Mouse (Mus musculus): ENCODE measurements around the gene Pde4d.

Gene Pde4d

GRCm38 (mm10) chr13:109807446-109807845, 1357.7 kb downstream of the Pde4d start:
- no peak for DNase-seq

DNA sequence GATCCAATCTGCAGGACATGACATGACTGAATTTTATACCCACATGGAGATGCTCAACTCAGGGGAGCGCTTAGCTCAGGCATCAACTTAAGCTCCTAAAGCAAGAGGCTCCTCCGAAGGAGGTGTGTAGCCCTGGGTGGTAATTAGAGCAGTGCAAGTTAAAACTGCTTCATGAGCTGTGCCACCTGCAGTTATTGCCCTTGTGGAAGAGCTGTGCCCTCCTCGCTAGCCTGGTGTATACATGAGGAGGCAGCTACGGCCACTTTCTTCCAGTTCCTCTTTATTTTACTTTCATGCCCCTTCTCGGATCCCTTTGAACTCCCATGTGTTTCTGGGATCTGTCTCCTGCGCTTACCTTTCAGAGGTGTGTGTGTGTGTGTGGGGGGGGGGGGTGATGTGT, 1358.3 kb downstream of the Pde4d start:
- DNase-seq = no peak

DNA sequence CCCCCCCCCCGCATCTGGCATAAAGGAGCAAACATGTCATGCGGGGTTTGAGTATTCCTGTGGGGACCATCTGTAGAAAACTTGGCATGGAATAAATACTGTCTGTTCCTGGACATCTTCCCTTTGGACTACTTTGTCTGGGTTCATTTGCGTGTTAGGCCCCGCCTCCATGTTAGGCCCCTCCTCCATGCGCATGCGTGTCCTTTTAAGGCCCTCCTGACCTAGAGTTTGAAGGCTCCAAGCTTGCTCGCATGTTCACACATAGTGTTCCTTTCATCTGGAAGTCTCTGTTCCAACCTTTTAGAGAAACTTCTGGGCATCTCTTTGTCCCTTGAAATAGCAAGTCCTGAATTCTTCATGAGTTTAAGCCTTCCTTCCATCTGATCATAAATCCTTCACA, 1359.2 kb downstream of the Pde4d start:
- DNase-seq = no peak

GRCm38 (mm10) chr13:109809646-109810045, 1359.9 kb downstream of the Pde4d start:
- DNase-seq = no peak

DNA sequence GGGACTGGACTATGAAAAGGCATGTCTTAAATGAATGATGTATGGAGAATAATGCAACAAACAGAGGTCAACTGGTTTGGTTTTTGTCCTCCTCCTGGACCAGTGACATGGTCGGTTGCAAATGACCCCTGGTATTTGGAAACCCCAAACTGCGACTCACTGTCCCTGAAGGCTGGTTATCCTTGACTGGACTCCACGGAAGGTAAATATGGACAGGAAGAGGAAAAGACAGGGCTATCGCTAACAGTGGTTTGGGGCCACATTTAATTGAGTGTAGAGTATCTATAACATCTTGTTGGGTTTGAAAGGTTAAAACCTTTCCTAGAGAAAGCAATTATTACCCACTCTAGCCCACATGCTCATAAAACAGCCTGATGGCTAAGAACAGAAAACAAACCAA, 1364.2 kb downstream of the Pde4d start:
- DNase-seq = no peak

DNA sequence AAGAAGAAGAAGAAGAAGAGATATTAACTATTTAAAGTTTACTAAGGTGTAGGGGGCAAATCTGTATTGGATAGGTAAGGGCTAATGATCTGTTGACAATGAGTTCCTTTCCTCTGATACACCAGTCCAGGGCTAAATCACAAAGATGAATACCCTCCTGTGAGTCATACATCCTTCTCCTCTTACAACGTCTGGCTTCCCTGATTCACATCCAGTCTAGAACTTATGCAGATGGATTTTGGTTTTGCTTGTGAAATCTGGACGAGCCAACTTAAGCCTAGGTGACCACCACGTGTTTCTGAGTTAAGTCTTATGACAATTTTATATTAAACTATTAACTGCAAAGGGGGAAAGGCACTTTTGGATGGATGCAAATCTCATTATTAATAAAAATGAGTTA, 1369.3 kb downstream of the Pde4d start:
- DNase-seq = no peak

GRCm38 (mm10) chr13:109820141-109820540, 1370.4 kb downstream of the Pde4d start:
- DNase-seq = no peak

- DNase-seq = no peak
These were observed 1371.1 kb downstream of the Pde4d start for GRCm38 (mm10) chr13:109820866-109821265.

DNA sequence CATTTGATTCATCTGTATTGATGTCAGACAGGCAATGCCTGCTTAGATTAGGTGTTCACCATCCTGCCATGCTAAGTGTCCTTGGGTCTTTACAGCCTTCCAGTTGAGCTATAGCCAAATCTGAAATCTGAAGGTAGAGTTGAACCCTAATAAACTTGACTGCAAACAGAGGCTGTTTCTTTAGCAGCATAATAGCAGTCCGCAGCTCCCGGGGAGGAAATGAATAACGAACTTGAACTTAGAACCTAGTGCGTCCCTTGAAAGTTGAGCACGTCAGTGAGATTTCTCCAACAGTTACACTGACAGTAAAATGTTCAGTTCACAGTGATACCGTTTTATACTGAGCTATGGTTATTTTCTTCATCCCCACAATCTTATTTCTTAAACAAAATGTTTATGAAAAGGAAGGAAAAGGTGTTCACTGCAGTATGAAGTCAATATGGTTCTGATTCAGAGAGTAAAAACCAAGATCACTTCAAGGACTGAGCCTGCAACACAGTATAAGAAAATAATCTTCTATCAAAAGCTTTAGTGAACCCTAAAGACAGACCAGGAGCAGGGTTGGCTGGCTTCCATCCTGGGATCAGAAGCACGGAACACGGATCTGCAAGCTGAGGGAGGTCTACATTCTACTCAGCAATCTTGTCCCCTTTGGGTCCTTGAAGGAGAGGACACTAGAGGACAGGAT, 1372.1 kb downstream of the Pde4d start:
- no peak for DNase-seq

DNA sequence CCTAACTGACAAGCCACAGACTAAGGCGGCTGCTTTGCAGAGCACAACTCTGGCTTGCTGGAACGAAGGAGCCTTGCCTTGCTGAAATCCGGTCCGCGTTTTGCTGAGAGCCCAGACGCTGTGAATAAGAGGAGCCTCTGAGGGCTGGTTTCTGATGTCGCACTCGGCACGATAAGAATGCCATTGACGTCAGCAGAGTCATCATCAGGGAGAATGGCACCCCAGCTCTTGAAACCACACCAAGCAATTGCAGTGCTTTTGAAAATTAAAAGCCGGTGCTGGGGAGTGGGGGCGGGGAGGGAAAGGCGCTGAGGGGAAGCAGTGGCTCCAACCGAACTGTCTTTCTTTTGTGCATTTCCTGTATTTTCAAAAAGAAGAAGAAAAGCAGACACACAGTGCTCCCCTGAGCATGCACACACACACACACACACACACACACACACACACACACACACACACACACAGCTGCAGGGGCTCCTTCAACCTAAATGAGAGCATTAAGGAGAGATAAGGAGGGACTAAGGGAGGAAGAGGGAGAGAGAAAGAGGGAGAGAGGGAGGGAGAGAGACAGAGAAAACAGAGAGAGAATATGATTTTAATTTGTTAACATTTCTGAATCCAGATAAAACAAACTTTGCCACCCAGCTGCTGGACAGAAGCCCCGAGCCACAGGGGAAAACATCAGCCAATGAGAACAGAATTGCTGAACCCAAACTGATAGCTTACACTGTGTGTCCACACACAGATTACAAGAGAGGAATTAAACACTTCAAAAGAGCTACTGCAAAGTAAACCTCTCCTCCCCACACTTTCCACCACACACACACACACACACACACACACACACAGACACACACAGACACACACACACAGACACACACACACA, 1372.9 kb downstream of the Pde4d start:
- DNase-seq = peak; percentile 94

DNA sequence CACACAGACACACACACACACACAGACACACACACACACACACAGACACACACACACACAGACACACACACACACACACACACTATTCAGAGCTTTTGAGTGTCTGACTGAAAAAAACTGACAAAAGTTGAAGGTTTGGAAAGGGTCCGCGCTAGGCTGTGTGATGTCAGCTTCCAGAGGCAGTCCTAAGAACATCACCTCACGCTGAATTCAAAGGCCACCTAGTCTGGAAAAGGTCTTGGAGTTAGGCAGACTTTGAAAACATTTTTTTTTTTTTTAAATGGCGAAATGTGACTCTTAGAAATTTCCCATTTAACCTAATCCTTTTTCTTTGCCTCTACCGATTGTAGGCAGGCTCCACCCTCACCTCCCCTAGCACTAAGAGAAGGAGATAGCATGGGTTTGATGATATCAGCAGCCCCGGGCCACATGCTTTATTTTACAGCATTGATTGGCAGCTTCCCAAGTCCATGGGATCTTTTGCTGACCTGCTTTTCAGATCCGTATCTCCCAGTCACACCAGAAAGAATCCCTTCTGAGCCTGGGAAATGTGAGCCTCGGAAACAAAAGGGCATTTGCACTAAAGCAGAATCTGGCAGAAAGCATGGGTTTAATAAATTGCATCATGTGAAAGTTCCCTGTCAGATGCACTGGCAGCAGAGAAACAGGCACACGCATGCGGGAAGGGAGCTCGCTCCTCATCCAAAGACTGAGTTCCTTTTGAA, 1373.7 kb downstream of the Pde4d start:
- peak; percentile 32 for DNase-seq

DNA sequence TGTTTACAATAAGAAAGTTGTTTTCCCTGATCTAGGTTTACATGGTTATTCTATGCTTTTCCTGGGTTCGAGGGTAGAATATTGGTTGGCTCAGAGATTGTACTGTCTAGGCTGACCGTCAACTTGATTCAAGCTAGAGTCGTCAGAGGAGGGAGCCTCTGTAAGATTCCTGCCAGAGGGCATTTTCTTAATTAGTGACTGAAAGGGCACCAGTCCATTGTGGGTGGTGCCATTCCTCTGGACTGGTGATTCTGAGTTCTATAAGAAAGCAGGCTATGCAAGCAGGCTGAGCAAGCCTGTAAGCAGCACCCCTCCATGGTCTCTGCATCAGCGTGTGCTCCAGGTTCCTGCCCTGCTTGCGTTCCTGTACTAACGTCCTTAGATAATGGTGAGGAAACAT, 1376.1 kb downstream of the Pde4d start:
- DNase-seq = no peak

DNA sequence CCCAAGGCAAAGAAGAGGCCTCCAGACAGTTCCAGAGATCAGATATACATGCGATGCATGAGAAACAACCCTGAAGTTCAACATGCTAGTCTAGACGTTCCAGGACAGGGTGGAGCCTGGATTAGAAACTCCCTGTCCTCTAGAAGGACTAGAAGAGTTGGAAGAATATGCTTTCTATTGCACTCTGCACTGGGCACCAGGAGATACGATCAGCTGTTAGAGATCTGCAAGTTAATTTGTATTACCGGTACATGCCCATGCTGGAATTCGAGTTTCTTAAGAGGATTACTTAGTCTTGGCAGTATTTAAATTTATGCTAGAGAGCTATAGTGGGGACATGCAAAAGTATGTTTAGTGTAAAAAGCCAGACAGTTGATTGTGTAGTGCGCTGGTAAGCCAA, 1377.6 kb downstream of the Pde4d start:
- DNase-seq = no peak

GRCm38 (mm10) chr13:109827909-109828308, 1378.2 kb downstream of the Pde4d start:
- DNase-seq = no peak

DNA sequence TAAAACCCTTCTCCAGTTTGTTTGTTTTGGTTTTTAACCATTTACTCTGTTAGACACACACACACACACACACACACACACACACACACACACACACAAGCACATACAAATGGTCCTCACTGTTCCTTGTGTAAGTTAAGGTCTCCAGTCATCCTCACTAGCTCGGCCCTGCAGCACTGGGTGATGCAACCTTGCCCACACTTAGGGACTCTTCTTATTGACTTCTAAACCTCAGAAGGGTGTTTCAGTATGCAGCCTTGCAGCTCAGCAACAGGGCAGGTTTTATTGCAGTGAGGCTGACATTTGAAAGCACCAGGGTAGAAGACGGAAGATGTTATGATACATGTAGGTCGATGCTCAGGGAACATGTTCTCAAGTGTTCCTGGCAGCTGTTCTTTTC, 1379.7 kb downstream of the Pde4d start:
- no peak for DNase-seq

DNA sequence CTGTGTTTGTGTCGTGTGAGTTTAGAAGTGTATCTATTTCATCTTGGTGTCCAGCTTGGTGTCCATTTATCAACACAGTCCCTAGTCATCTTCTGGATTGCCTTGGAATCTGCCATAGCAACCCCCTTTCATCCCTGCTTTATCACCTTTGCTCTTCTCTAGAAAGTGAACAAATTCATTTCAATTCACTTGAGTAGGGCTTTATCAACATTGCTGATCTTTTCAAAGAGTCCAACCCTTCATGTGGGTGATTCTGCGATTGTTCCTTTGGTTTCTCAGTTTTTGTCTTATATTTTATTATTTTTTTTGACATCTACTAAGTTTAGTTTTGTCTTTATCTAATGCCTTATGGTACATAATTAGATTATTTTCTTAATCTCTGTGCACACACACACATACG, 1385.2 kb downstream of the Pde4d start:
- DNase-seq = no peak

DNA sequence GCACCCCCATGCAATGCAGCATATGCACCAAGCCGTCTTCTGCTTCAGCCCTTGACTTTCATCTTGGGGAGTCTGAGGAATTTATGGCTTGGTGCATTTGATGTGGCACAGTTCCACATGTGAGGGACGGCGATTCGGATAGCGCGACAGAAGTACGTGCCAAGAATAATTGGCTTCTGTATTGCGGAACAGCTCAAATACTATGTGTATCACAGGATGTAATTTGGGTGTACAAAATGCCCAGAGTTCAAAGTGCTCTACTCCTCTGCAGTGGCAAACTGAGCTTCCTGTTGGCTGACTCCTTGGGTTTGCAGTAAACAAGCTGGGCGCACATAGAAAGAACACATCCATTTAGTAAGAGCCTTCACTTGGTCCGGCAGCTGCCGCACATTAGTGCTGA, 1387.7 kb downstream of the Pde4d start:
- peak; percentile 7 for DNase-seq

GRCm38 (mm10) chr13:109837921-109838320, 1388.2 kb downstream of the Pde4d start:
- DNase-seq = no peak

- no peak for DNase-seq
These were observed 1390.5 kb downstream of the Pde4d start for GRCm38 (mm10) chr13:109840251-109840650.

DNA sequence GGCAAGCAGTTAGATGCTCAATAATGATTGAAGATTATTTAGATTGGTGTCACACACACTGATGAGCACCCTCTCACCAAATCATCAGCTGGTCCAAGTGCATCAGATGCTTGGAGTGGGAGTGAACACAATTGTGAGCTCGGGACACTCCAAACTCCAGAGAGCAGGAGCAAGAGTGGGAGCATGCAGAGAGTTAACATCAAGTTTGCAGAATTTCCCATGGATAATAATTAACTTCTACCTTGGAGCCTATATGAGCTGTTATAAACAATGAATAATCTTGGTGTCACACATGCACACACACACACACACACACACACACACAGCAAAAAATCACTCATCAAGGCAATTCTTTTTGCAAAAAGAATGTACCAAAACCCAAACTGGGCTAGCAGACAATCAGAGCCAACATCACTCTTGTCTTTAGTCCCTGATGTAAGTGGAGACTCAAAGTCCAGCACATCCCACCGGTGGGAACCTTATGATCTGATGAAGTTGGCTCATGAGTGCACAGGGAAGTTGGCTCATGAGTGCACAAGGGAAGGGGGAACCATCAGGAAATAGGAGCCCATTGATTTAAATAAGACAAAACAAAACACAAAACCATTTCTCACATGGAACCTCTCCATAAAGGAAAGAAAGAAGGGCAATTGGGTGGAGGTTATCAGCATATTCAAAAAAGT, 1391.5 kb downstream of the Pde4d start:
- DNase-seq = no peak

- no peak for DNase-seq
These were observed 1393.2 kb downstream of the Pde4d start for GRCm38 (mm10) chr13:109842982-109843381.

DNA sequence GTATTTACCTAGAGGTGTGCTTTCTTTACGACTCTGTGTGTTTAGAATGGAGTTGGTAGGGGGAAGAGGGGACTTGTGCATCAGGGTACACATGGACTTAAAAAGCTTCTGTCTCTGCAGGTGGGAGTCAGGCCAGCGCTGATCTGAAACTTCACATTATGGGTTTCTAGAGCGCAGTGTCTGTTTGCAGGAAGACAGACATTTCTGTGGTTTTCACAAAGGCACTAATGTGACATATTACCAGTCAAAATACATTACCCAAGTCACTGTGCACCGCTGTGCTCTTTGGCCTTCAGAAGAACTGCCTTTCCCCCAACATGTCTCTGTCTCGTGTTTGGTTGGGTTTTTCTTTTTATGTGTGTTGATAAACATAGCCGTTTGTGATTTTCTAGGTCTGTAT, 1395.1 kb downstream of the Pde4d start:
- no peak for DNase-seq

GRCm38 (mm10) chr13:109863826-109864225, 1414.1 kb downstream of the Pde4d start:
- DNase-seq = peak; percentile 11

Data from lung, postnatal 14 days (tissue).